Mouse (Mus musculus) kidney, adult 9 months (tissue): ENCODE measurements at regions not wholly inside any gene's neighbourhood (a gene's known extent, or its start where the extent isn't known, plus 50 kb on each side); places are given as distances from the start of the nearest gene placed in this dataset.

ENCODE experiments used
- DNase-seq: peaks from one replicate; pipeline ENCODE4 v3.0.0; 2022

DNA sequence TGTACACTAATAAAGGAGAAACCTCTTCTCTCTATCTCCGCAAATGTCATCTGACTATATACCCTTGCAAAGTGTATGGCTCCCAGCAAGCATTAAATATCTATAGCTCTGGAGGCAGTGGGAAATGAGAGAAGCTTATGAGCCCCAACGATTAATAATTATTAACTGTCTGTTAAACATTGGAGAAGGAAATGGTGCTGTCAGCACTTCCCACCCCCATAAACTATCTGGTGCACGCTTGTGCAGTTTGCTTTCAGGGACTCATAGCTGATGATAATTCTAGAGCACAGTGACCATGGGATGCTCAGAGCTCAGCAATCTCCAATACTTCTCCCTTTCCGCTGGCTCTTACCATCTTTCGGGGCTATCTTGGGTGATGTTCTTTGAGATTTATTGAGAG, 541.2 kb downstream of the Grxcr1 start:
- peak; percentile 25 for DNase-seq

DNA sequence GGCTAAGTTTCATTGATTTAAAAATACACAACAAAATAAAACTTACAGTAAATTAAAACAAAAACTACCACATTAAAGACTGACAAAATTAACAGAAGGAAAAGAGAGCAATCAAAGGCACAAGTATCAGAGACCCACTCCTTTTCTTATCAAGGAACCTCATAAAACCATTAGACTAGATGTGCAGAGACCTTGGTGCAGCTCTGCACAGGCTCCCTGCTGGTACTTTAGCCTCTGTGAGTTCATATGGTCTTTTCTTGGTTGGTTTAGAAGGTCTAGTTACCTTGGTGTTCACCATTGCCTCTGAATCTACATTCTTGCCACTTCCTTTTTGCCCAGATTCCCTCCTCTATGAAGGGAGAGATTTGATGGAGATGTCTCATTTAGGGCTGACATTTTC, 544.2 kb downstream of the Grxcr1 start:
- no peak for DNase-seq

DNA sequence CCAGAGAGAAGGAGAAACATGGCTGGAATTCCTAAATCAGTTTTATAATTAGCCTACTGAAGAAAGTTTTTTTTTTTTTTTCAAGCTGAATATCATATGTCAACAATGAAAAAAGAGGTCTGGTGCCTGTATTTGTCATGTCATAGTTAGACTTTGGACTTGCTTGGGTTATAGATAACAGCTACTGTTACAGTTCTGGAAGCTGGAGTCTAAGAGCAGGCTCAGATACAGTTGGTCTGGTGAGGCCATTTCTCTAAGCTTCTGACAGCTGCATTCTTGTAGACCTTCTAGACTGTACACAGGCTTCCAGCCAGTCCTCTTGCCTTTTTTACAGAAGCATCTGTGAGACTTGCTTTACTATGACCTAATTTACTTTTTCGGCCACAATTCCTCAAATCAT, 546.9 kb downstream of the Grxcr1 start:
- no peak for DNase-seq

DNA sequence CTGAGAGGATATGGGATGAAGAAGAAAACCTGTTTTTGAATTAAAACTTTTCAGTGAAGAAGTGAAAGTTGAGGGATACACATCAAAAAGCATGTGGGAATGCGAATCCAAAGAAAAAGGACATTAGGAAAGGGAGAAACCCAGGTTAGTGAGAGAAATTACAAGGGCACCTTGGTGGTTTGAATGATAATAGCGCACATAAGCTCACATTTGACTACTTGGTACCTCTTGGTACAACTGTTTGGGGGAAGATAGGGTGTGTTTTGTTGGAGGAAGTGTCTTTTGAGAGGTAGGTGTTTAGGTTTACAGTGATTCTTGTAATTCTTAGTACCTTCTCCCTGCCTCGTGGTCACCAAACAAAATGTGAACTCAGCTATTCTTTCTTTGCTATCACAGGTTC, 560.8 kb downstream of the Grxcr1 start:
- DNase-seq, result no peak

DNA sequence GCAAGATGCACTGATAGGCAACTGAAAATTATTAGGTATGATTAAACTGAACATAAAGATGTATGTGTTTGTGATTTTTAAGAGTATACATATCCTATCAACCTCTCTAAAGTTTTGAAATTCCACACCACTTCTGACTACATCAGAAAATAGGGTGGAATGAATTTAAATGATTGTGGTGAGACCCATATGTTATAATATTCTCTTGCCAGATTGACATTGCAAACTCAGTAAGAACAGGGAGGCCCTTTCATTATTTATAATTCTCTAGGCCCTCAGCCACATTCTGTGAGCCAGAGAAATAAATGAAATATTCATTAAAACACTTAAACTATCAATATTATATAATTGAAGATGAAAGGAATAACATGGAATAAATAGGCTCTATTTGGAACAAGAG, 586.8 kb downstream of the Grxcr1 start:
- DNase-seq, result no peak

DNA sequence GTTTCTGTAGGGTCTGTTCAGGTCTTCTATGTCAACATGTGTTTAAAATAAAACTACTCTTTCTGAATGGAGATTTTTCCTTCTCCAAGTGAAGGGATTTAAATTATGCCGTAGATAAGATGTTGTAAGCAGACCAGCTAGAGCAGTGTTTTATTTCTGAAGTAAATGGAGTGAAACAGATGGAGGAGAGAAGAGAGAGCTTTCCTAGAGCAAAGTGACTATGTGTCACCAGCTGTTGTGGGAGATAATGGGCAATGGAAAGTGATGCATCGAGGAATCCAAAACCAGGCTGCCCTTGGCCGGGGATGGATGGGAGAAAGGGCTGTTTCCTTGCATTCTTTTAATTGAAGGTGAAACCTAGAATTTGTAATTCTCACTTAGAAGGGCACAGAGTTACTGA, 603.8 kb downstream of the Grxcr1 start:
- DNase-seq, result no peak

DNA sequence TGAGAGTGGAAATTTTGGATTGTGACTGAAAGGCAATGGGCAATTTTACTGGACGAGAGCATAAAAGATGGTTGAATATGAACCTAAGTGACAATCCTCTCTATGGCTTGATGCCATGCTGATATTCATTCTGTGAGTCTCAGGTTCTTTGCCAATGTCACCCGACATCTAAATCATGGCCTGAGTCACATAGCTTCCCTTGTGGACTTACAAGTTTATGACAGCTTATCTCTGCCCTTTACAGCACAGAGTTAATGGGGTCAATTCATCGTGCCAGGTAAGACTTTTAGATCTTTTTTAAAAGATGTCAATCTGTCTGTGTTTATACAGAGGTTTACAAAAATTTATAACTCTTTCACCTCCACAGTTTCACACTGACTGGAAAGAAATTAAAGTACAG, 641.2 kb downstream of the Grxcr1 start:
- no peak for DNase-seq

DNA sequence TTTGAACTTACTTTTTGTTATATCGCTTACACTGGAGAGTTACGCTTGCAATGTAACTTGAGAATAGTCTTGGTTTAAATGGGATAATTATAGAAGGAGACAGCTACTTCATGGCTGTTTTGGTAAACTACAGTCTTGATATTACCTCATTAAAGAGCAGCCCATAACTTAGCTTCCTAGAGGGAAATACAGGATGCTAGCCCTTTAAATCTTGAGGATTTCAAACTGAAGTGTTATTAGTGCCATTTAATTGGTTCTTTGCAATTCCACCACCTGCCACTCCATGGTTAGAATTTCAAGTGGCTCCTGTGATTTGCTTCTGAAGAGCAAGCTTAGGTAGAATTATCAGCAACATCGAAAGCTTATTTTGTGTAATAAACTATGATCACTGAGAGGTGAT, 640.1 kb downstream of the Kctd8 start:
- DNase-seq, result no peak

DNA sequence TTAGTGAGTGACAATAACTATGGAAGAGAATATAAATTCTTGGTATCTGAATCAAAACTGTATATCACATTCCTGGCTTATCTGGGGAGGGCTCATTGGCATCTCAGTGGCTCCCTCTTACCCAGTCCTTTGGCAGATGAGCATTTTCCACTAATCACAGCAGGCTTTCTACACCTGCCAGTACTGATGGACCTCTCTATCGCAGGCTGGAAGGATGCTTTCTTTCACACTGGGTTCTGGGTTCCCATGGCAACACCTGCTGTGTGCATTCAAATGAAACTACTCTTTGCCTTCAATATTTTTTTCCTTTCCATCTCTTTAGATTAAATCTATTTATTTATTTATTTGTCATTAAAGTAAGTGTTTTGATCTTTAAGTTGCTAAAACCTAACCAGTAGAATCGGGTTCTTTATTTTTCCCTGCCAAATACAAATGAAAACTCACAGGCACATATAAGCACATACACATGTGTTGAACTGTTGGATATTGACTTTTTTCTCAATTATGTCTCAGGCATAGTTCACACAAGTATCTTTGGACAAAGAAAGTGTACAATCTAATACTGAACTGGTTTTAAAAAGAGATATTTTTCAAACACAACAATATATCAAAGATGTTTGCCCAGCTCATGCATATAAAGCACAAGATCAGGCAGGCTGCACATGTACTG, 635.9 kb downstream of the Kctd8 start:
- DNase-seq, result no peak

DNA sequence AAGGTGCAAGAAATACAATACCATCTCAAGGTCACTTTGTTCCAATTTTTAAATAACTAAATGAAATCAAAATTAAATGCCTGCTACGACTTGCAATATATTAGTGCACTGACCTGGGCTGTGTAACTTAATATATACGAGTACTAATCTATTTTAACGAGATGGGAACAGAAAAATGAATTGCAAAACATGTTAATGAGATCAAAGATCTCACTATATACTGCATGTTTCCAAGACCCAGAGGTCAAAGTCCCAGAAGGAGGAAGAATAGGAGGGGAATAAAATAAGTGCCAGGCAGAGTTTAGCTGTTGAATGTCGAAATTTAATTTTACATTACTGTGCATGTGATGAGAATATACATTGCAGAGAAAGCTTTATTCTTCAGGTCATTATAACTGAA, 614.7 kb downstream of the Kctd8 start:
- no peak for DNase-seq

DNA sequence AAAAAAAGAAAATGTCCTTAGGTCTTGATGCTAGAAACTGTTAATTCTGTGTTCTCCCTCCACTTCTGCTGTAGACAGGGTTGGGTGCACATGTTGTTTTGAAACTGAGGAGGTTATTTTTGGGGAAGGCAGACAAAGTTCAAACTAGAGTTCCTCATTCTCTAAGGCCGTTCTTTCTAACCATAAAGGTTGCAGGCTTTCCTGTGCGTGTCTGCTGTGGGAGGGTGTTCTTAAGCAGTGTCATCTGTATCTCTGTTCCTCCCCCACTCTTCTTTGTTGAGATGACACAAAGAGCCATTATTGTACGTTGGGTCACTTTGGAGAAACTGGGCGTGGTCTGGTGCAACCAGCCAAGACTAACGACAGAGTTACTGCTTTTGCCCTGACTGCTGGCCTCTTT, 606.3 kb downstream of the Kctd8 start:
- DNase-seq, result peak; percentile 0

DNA sequence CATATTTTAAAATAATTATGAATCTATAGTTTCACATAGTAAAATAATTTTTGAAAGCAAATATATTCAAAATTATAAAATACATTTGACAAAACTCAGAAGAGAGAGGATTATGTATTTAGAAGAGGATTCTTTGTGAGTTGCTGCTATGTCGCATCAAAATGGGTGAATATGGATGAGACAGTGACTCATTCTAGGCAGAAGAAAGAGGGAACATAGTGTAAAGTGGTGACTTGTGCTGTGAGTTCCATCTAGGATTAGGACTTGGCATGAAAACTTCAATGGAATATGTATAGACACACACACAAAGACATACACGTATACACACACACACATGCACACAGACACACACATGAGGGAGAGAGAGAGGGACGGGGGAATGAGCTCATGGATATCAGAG, 591.0 kb downstream of the Kctd8 start:
- DNase-seq, result no peak

DNA sequence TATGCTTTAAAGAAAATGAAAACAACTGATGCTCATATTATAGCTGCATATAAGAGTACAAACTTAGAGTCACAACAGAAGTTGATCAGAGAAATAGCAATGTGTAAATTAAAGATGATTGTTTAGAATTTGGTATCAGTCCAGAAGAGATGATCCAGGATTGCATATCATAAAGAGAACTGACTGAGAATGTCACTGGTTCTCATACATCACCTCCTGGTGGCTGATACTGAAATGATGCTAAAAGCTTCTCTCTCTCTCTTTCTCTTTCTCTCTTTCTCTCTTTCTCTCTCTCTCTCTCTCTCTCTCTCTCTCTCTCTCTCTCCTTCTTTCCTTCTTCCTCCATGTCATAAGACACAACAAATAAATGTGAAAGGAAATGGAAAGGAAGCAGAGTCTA, 588.5 kb downstream of the Kctd8 start:
- no peak for DNase-seq
